Mouse (Mus musculus) CH12.LX (cell line): ENCODE measurements at regions not wholly inside any gene's neighbourhood (a gene's known extent, or its start where the extent isn't known, plus 50 kb on each side); places are given as distances from the start of the nearest gene placed in this dataset.

Experiments used
- CTCF ChIP-seq, 2 experiments: IDR thresholded peaks in 1 of 2; conservative IDR thresholded peaks in 1 of 2; 2 replicates each; pipeline ENCODE4 v1.5.1; 2011 to 2012; ENCODE audit warnings: low read depth in 2 of 2, low read length in 2 of 2, improper control_type of control experiment in 1 of 2, inconsistent platforms in 1 of 2, mild to moderate bottlenecking in 1 of 2, moderate library complexity in 1 of 2
- E2F4 ChIP-seq: IDR thresholded peaks from 2 replicates; pipeline ENCODE4 v1.6.1; 2011; ENCODE audit warnings: low read depth, low read length, improper control_type of control experiment; ENCODE audit not compliant: insufficient replicate concordance
- HCFC1 ChIP-seq: IDR thresholded peaks from 2 replicates; pipeline ENCODE4 v1.6.1; 2012; ENCODE audit warnings: low read depth, mild to moderate bottlenecking, inconsistent platforms, low read length, improper control_type of control experiment
- MEF2A ChIP-seq: IDR thresholded peaks from 2 replicates; pipeline ENCODE4 v1.6.1; 2014; ENCODE audit warnings: low read depth, mild to moderate bottlenecking, inconsistent platforms, low read length, improper control_type of control experiment, borderline replicate concordance
- MYC ChIP-seq: IDR thresholded peaks from 2 replicates; pipeline ENCODE4 v1.6.1; 2011; ENCODE audit warnings: low read depth, mild to moderate bottlenecking, improper control_type of control experiment, low read length
- NRF1 ChIP-seq: IDR thresholded peaks from 2 replicates; pipeline ENCODE4 v1.6.1; 2014; ENCODE audit warnings: low read depth, mild to moderate bottlenecking, inconsistent platforms, low read length, improper control_type of control experiment, moderate library complexity
- POLR2A ChIP-seq: IDR thresholded peaks from 2 replicates; pipeline ENCODE4 v1.6.1; 2011; ENCODE audit warnings: low read depth, mild to moderate bottlenecking, improper control_type of control experiment, low read length
- POLR2AphosphoS2 ChIP-seq: IDR thresholded peaks from 2 replicates; pipeline ENCODE4 v1.6.1; 2011; ENCODE audit warnings: low read depth, low read length, improper control_type of control experiment
- RCOR1 ChIP-seq: conservative IDR thresholded peaks from 2 replicates; pipeline ENCODE4 v1.6.1; 2012; ENCODE audit warnings: low read depth, mild to moderate bottlenecking, inconsistent platforms, low read length, improper control_type of control experiment
- TCF12 ChIP-seq: IDR thresholded peaks from 2 replicates; pipeline ENCODE4 v1.6.1; 2014; ENCODE audit warnings: low read depth, mild to moderate bottlenecking, inconsistent platforms, low read length, improper control_type of control experiment
- ZMIZ1 ChIP-seq: IDR thresholded peaks from 2 replicates; pipeline ENCODE4 v1.6.1; 2012; ENCODE audit warnings: low read depth, mild to moderate bottlenecking, inconsistent platforms, low read length, improper control_type of control experiment

DNA sequence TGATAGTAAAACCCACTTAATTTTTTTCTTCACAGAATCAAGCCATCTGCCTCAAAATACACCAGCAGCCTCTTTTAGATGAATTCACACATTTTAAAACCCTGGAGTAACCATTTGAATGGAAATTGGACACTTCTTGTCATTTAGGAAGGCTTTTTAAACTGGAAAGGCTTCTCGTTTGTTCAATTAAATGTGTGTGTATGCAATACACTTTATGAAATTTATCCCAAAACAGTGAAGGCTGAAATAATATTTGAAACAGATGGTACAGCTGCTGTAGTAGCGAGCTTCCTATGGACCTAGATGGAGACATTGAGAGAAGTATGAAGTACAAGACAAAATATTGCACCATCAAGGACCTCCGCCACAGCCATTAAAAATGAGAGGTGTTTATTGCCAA lies 121.1 kb upstream of the Zpld1 start:
- TF ChIP-seq TCF12, result no peak
- no peak for TF ChIP-seq CTCF (conservative IDR thresholded peaks at IDR 0.05 in 1 of 2, IDR thresholded peaks at IDR 0.05 in 1 of 2; ENCODE audit: low read depth in 2 of 2, low read length in 2 of 2)
- no peak for TF ChIP-seq MEF2A
- no peak for TF ChIP-seq MYC
- TF ChIP-seq ZMIZ1, result no peak
- TF ChIP-seq E2F4, result no peak
- TF ChIP-seq RCOR1, result no peak
- no peak for TF ChIP-seq POLR2A
- TF ChIP-seq POLR2AphosphoS2, result no peak
- TF ChIP-seq NRF1, result no peak
- TF ChIP-seq HCFC1, result no peak
